In the genomic region with DNA sequence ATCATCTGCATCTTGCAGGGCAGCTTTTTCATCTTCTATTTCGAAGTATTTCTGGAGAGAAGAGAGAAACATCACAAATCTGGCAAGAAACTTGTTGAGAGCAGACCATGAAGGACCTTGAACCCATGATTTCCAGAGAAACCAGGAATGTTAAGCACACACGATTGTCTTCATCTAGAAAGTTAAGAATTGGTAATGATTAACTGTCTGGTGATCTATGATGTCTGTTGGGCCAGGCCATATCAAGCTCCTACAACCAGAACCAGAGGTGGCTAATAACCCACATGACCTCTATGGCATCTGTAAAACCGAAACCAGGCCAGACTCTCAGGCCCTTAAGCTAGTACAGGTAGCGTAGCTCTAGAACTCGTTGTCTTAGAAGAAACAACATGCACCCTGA, we compare ENCODE assay signal across 22 mouse cellular contexts. TPM values are rescaled to one million over a fixed set of nuclear protein-coding genes. Genes with fewer than 3 reads are reported as not detected.
"Had no signal": no experiment of that assay in that cellular context is flagged by ENCODE, and none has a peak within 500 bp of the region (broad histone marks: within the 10 kb centered on the region; RNA-seq: fewer than 3 reads in every experiment).

No protein-coding gene starts in this region.

- H3K27ac ChIP-seq: hindbrain, postnatal 0 days; limb, embryonic 12.5 days; limb, embryonic 15.5 days; liver, embryonic 13.5 days; stomach, postnatal 0 days had no signal

- H3K4me2 ChIP-seq: limb, embryonic 12.5 days; limb, embryonic 15.5 days; liver, embryonic 13.5 days; midbrain, embryonic 11.5 days had no signal

- H3K9me3 ChIP-seq: limb, embryonic 12.5 days; limb, embryonic 15.5 days; liver, embryonic 13.5 days had no signal

- H3K9ac ChIP-seq: limb, embryonic 12.5 days; limb, embryonic 15.5 days; liver, embryonic 13.5 days had no signal

- H3K36me3 ChIP-seq: limb, embryonic 12.5 days; limb, embryonic 15.5 days; liver, embryonic 13.5 days had no signal

- H3K4me3 ChIP-seq: limb, embryonic 12.5 days; limb, embryonic 15.5 days; liver, embryonic 13.5 days had no signal

- ATAC-seq: hindbrain, postnatal 0 days; inflammation-experienced regulatory T-cells, adult 6 months had no signal

- DNase-seq: left cerebral cortex, postnatal 4 days; liver, embryonic 13.5 days; lung, adult 2 months; lung, postnatal 14 days; lung, postnatal 4 days; midbrain, embryonic 14.5 days; thymus, adult 2 months; thymus, postnatal 25 days had no signal

- H3K4me1 ChIP-seq: limb, embryonic 12.5 days; limb, embryonic 15.5 days; liver, embryonic 13.5 days had no signal

RNA-seq across cellular contexts. Expression of a gene that starts 29.6 kb away (rescaled TPM):
- polyA plus RNA-seq: inflammation-experienced regulatory T-cells, adult 6 months; limb, embryonic 12.5 days; limb, embryonic 15.5 days; liver, embryonic 13.5 days; liver, embryonic 16.5 days; lung, adult 2 months; lung, embryonic 16.5 days; midbrain, embryonic 11.5 days; midbrain, postnatal 0 days; neural tube, embryonic 11.5 days; neural tube, embryonic 14.5 days; small intestine, adult 2 months; stomach, embryonic 14.5 days; stomach, postnatal 0 days; thymus, adult 2 months; urinary bladder, adult 2 months had no signal
